Mouse (Mus musculus) layer of hippocampus, adult 2 months (tissue): Measurements from ENCODE around the gene Grin2c. TPM values are rescaled to one million over a fixed set of nuclear protein-coding genes. Genes with fewer than 3 reads are reported as not detected.

Experiments used
- DNase-seq, 2 experiments: peaks; one replicate each; pipeline ENCODE4 v3.0.0; 2022; ENCODE audit warnings: low spot score in 2 of 2
- H3K27ac ChIP-seq: fragments of 200-600 bp; 2 replicates; pipeline ENCODE4 v1.8.1; 2022
- H3K4me3 ChIP-seq: fragments of 200-600 bp; 2 replicates; pipeline ENCODE4 v1.8.1; 2022; ENCODE audit warnings: mild to moderate bottlenecking
- CTCF ChIP-seq: fragments of 200-600 bp; conservative IDR thresholded peaks from 2 replicates; pipeline ENCODE4 v1.8.1; 2022; ENCODE audit warnings: antibody characterized with exemption, mild to moderate bottlenecking, moderate library complexity
- long read RNA-seq, 2 experiments: library from polyadenylated mRNA; stranded (forward); transcript quantifications; one replicate each; pipeline ENCODE4 v2.0.0; 2021; ENCODE audit warnings: borderline mapping rate in 2 of 2
- total RNA-seq, 2 experiments: library from RNA; stranded (reverse); gene quantifications; 2 replicates each; pipeline ENCODE4 v1.2.3; 2021

Gene Grin2c
- 10 to 100 TPM; 47.4 to 47.5 TPM for total RNA-seq
- long read RNA-seq, experiment 1, partial matches to known transcripts, result 16 of 41 reads
- long read RNA-seq, experiment 1, other reads (novel, unspliced or antisense), result 25 of 41 reads
- long read RNA-seq, experiment 2, partial matches to known transcripts, result 13 of 74 reads
- long read RNA-seq, experiment 2, other reads (novel, unspliced or antisense), result 61 of 74 reads

DNA sequence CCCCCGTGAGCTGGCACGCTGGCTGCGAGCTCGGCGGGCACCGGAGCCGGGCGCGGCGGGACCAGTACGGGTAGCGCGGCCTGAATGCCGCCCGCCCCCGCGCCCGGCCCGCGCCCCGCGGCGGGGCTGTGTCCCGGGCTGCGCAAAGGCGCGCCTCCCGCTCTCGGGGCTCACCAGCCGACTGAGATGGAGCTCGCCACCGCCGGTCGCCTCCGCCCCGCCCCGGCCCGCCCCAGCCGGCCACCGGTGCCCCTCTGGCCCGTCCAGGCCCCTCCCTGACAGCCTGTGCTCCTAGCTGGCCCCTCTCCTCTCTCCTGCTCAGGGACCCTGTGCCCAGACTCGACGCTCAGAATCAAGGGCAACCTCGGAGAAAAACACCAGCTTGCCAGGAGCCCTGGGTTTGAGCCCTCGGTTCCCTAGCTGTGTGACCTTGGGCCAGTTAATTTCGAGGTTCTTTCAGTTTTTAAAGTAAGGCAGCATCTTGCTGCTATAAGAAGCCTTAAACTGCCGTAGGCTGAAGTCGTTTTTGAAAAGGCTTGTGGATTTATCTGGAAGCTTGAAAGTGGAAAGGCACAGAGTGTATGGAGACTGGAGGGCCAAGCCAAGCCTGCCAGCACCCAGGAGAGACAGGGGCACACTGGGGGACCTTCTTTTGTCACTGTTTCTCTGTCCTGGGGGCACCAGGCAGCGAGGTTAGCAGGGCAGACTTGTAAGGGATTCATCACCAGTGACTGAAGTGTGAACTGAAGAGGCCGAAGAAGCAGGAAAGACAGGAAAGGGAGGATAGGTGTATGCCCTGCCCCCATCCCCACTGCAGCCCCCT, at the start of gene Grin2c:
Gene Grin2c (minus strand): TSS at position 183 of the 823 bp plus-strand sequence.
- Histone ChIP-seq H3K4me3 (peak within 1 kb of the TSS; percentile 50), H3K27ac (peak within 1 kb of the TSS; percentile 84)
- no peak for DNase-seq
- TF ChIP-seq CTCF, result no peak

DNA sequence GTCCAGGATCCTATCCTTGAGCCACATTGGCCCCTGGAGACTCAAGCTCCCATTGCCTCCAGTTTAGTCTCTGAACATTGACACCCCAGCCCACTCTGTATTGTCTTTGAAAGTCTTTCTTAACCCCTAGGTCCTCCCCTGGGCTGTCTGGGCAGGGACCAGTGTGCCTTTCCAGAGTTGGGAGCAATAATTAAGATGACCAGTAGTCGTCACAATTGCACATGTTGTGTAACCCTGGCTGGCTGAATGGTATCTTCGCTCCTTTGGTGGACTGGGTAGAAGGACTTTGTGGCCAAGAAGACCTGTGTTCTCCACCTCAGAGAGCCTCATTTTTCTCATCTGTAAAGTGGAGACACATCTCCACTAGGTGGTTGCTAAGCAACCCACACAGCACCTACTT, 47.2 kb upstream of the Grin2c start:
- H3K27ac ChIP-seq, result no peak overlapping the region
- DNase-seq, result no peak
- peak; percentile 59 for TF ChIP-seq CTCF
- H3K4me3 ChIP-seq, result no peak overlapping the region

DNA sequence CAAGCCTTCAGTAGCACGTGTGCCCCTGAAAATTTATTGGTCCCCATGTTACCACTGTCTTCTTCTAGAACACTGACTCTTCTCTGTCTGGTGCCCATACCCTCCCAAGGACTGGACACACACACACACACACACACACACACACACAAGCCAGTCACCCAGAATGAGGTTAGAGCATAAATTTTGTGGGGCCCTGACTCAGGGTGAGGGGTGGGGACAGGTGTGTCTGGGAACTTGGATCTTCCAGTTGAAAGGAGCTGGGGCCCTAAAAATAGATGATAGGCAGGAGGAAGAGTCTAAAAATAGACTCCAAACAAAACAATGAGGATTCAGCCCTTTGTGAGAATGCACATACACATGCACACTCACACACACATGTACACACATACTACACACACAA, 41.7 kb upstream of the Grin2c start:
- no peak overlapping the region for H3K4me3 ChIP-seq
- H3K27ac ChIP-seq, result no peak overlapping the region
- DNase-seq, result no peak
- TF ChIP-seq CTCF, result no peak

DNA sequence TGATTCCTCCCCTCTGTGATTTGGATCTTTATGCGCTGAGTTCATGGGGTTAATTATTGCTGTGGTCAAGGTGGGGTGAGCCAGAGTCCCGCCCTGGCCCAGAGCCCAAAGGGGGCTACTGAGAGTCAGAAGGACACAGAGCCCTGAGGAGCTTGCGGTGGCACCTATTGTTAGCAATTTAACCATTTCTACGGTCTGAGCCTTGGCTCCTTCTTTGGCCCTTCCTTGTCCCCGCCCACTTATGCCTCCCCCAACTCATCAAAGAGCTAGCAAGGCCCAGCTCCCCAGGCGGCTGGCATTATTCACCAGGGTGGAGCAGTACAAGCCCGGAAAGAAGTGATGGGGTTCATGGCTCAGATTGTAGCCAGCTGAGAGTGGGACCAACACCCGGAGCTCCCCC, 39.8 kb upstream of the Grin2c start, which contains the start of gene Otop2:
Gene Otop2 (plus strand): TSS at position 301 of the 400 bp plus-strand sequence.
- TF ChIP-seq CTCF, result no peak
- no peak for DNase-seq
- no peak within 1 kb of the TSS for H3K4me3 ChIP-seq
- H3K27ac ChIP-seq, result no peak within 1 kb of the TSS

- Histone ChIP-seq H3K27ac (no peak overlapping the region), H3K4me3 (no peak overlapping the region)
- no peak for TF ChIP-seq CTCF
- no peak for DNase-seq
Observed at GRCm38 (mm10) chr11:115303167-115303566, 36.1 kb upstream of the Grin2c start.

DNA sequence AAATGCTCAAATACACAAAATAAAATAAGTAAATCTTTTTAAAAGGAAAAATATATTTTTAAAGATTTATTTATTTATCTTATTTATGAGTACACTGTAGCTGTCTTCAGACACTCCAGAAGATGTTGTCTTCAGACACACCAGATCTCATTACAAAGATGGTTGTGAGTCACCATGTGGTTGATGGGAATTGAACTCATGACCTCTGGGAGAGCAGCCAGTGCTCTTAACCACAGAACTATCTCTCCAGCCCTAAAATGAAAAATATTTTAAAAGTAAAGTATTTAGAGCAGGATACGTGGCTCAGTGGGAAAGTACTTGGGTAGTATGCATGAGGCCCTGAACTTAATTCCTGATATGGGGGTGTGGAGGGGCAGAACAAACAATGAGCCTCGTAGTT, 34.3 kb upstream of the Grin2c start:
- no peak for DNase-seq

GRCm38 (mm10) chr11:115300745-115301144, 33.7 kb upstream of the Grin2c start:
- TF ChIP-seq CTCF, result no peak
- H3K27ac ChIP-seq, result no peak overlapping the region

More for the DNA sequence above, 34.3 kb upstream of the Grin2c start:
- TF ChIP-seq CTCF, result no peak
- no peak overlapping the region for H3K4me3 ChIP-seq
- no peak overlapping the region for H3K27ac ChIP-seq

GRCm38 (mm10) chr11:115298160-115298559, 31.1 kb upstream of the Grin2c start:
- Histone ChIP-seq H3K27ac (peak overlapping the region; percentile 75; the same call in 1 of the 2 replicates), H3K4me3 (no peak overlapping the region)
- no peak for TF ChIP-seq CTCF
- DNase-seq, result no peak

More at GRCm38 (mm10) chr11:115300745-115301144, 33.7 kb upstream of the Grin2c start:
- no peak for DNase-seq
- H3K4me3 ChIP-seq, result no peak overlapping the region

DNA sequence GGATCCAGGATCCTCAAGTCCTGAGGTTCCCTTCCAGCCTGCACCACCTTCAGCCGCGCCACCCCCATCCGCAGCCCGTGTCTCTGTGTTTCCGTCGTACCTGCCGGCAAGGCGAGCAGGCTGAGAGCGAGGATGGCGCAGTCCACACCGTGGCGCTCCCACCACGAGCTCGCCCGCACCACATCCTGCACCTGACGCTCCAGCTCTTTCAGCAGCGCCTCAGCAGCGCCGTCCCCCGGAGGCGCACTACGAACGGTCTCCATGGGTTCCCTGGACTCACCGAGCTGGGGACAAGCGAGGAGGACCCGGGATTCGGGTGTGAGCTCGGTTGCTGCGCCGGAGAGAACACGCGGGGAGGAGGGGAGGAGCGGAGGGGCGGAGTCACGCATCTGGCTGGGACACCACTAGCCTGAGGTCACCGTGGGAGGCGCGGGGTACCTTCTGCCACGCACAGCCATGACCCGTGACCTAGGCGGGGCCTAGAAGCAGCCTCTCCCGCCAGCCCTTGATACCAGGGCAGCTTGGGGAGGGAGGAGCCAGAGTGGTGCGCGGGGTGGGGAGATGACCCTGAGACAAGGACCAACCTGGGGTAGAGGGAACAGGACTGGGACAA, 30.3 kb upstream of the Grin2c start, which contains the start of gene Fads6:
Gene Fads6 (minus strand): TSS at position 450 of the 613 bp plus-strand sequence.
- peak; percentile 66 to 72 for DNase-seq
- peak within 1 kb of the TSS; percentile 75 for H3K27ac ChIP-seq
- peak within 1 kb of the TSS; percentile 70 for H3K4me3 ChIP-seq
- peak; percentile 67 for TF ChIP-seq CTCF

DNA sequence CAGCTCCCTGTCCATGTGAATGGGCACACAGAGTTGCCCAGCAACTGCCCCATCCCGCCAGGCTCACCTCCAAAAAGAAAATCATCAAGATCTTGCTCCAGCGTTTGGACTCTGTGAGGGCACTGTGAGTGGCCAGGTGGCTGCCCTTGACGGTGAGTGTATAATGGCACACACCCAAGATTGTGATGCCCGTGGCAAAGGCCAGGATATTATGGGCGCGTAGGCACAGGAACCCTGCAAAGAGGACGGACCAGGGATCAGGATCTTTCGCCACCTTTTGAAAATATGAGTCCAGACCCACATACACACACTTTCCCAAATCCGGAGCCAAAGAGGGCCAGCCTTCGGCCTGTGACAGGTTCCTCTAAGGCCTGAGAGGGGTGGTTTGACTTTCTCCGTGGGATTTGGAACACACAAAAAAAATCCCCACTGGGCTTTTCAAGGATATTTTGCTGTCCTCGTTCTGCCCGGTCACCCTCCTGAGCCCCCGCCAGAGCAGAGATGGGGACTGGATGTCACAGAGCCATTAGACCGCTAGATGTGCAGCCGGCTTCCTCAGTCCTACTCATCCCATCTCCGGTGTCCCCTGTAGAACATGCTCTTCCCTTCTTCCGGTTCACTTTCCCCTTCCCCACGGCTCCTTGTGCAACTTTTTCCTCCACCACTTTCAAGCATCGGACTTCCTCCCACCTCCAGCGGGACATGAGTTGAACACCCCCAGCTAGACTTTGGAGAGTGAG, 29.6 kb upstream of the Grin2c start:
- Histone ChIP-seq H3K27ac (peak overlapping the region; percentile 75), H3K4me3 (peak overlapping the region; percentile 70)
- TF ChIP-seq CTCF, result no peak

GRCm38 (mm10) chr11:115295939-115296338, 28.9 kb upstream of the Grin2c start:
- DNase-seq, result no peak
- no peak overlapping the region for H3K27ac ChIP-seq
- no peak for TF ChIP-seq CTCF
- no peak overlapping the region for H3K4me3 ChIP-seq

More for the DNA sequence above, 29.6 kb upstream of the Grin2c start:
- DNase-seq, result no peak

- no peak overlapping the region for H3K27ac ChIP-seq
- TF ChIP-seq CTCF, result no peak
- DNase-seq, result no peak
- no peak overlapping the region for H3K4me3 ChIP-seq
Observed at GRCm38 (mm10) chr11:115292631-115293375, 25.8 kb upstream of the Grin2c start.
